Mouse (Mus musculus): ENCODE measurements at regions not wholly inside any gene's neighbourhood (a gene's known extent, or its start where the extent isn't known, plus 50 kb on each side); places are given as distances from the start of the nearest gene placed in this dataset.
"Not testable (repeated sequence)": the region's sequence is repeated elsewhere in the genome, so short reads cannot be mapped to it uniquely, and the experiment has no call there.

- peak; percentile 67 for DNase-seq (ENCODE audit: low spot score)
Measured at GRCm38 (mm10) chr16:15368383-15369163, 51.3 kb downstream of the Gm21897 start.

- no peak for DNase-seq (ENCODE audit: low spot score)
Measured at GRCm38 (mm10) chr16:15372844-15373243, 55.6 kb downstream of the Gm21897 start.

- DNase-seq (ENCODE audit: low spot score): no peak
Measured at GRCm38 (mm10) chr16:15373961-15374360, 56.7 kb downstream of the Gm21897 start.

- DNase-seq (ENCODE audit: low spot score): no peak
Measured at GRCm38 (mm10) chr16:15385557-15386240, 68.4 kb downstream of the Gm21897 start.

GRCm38 (mm10) chr16:15386241-15386574 is 69.0 kb downstream of the Gm21897 start:
- peak; percentile 17 for DNase-seq (ENCODE audit: low spot score)

- no peak for DNase-seq (ENCODE audit: low spot score)
Measured at GRCm38 (mm10) chr16:15389892-15390291, 72.6 kb downstream of the Gm21897 start.

- DNase-seq (ENCODE audit: low spot score): no peak
Measured at GRCm38 (mm10) chr16:15430352-15430751, 113.1 kb downstream of the Gm21897 start.

GRCm38 (mm10) chr16:15432681-15433080 is 115.4 kb downstream of the Gm21897 start:
- no peak for DNase-seq (ENCODE audit: low spot score)

- DNase-seq (ENCODE audit: low spot score): not testable (repeated sequence)
Measured at GRCm38 (mm10) chr16:15462856-15463255, 145.6 kb downstream of the Gm21897 start.

GRCm38 (mm10) chr16:15473875-15474274 is 156.6 kb downstream of the Gm21897 start:
- no peak for DNase-seq (ENCODE audit: low spot score)

- DNase-seq (ENCODE audit: low spot score): no peak
Measured at GRCm38 (mm10) chr16:15478876-15479275, 161.6 kb downstream of the Gm21897 start.

- no peak for DNase-seq (ENCODE audit: low spot score)
Measured at GRCm38 (mm10) chr16:15491328-15491999, 174.2 kb downstream of the Gm21897 start.

- DNase-seq (ENCODE audit: low spot score): no peak
Measured at GRCm38 (mm10) chr16:15493236-15493635, 176.0 kb downstream of the Gm21897 start.
